Mouse (Mus musculus) neural tube, embryonic 15.5 days (tissue): ENCODE data around the gene Sprr2f. TPM values are rescaled to one million over a fixed set of nuclear protein-coding genes. Genes with fewer than 3 reads are reported as not detected.

Experiments
- polyA plus RNA-seq: library from polyadenylated mRNA; unstranded; fragments of >200 nt; fragmentation: Nextera tagmentation; extraction: Ambion mirVana; gene quantifications from 2 replicates; pipeline ENCODE4 v1.2.1, GENCODE M21; 2015

Gene Sprr2f
- polyA plus RNA-seq, 1 experiment from 2014 or later, result not detected

Other genes with a start within 250 kb of the Sprr2f start
- gene Prr9, start 241.2 kb upstream of the Sprr2f start, polyA plus RNA-seq, result not detected in 2 replicates
- not detected in 2 replicates for gene Lelp1, start 222.4 kb upstream of the Sprr2f start, polyA plus RNA-seq
- gene Sprr2a1, start 149.4 kb upstream of the Sprr2f start, polyA plus RNA-seq, result 0.80 TPM in 1 of 2 replicates, not detected in the other
- gene Sprr2a2, start 149.3 kb upstream of the Sprr2f start, polyA plus RNA-seq, result 66.4 TPM in 1 of 2 replicates, not detected in the other
- gene Sprr2a3, start 79.8 kb upstream of the Sprr2f start, polyA plus RNA-seq, result 5.6 TPM in 1 of 2 replicates, not detected in the other
- gene Sprr2b, start 48.6 kb upstream of the Sprr2f start, polyA plus RNA-seq, result 0.20 TPM in 1 of 2 replicates, not detected in the other
- gene Sprr2d, start 26.0 kb upstream of the Sprr2f start, polyA plus RNA-seq, result 0.38 TPM in 1 of 2 replicates, not detected in the other
- gene Sprr2e, start 13.0 kb upstream of the Sprr2f start, polyA plus RNA-seq, result not detected in 2 replicates
- gene Sprr2h, start 20.5 kb downstream of the Sprr2f start, polyA plus RNA-seq, result not detected in 2 replicates
- not detected in 2 replicates for gene Sprr2i, start 42.8 kb downstream of the Sprr2f start, polyA plus RNA-seq
- not detected in 2 replicates for gene Sprr2j-ps, start 52.9 kb downstream of the Sprr2f start, polyA plus RNA-seq
- gene Gm9774, start 64.2 kb downstream of the Sprr2f start, polyA plus RNA-seq, result 8.1 and 9.3 TPM in 2 replicates
- gene Sprr2k, start 67.4 kb downstream of the Sprr2f start, polyA plus RNA-seq, result not detected in 2 replicates
- not detected in 2 replicates for gene Sprr1b, start 73.6 kb downstream of the Sprr2f start, polyA plus RNA-seq
- 0.14 TPM in 1 of 2 replicates, not detected in the other for gene Sprr3, start 93.5 kb downstream of the Sprr2f start, polyA plus RNA-seq
- 0.52 and 1.6 TPM in 2 replicates for gene Sprr1a, start 120.7 kb downstream of the Sprr2f start, polyA plus RNA-seq
- gene Sprr4, start 135.3 kb downstream of the Sprr2f start, polyA plus RNA-seq, result not detected in 2 replicates
- not detected in 2 replicates for gene 2310046K23Rik, start 169.3 kb downstream of the Sprr2f start, polyA plus RNA-seq
- gene Ivl, start 208.5 kb downstream of the Sprr2f start, polyA plus RNA-seq, result not detected in 2 replicates
- gene Smcp, start 223.8 kb downstream of the Sprr2f start, polyA plus RNA-seq, result not detected in 2 replicates
- gene 2210017I01Rik, start 242.3 kb downstream of the Sprr2f start, polyA plus RNA-seq, result not detected in 2 replicates